25 mouse cellular contexts compared by ENCODE assay signal in the genomic region with DNA sequence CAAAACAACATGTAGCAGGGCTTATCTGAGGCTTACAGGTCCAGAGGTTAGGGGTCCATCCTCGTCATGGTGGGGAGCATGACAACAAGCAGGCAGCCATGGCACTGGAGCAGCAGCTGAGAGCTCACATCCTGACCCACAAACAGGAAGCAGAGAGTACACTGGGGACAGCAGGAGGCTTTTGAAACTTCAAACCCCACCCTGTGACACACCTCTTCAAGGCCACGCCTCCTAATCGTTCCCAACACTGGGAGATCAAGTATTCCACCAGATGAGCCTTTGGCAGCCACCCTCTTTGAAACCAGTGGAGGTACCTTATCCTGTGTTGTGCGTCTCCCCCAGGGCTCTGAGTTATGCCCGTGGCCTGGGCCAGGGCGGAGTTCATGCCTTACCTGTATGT. TPM values are rescaled to one million over a fixed set of nuclear protein-coding genes. Genes with fewer than 3 reads are reported as not detected.
"Had no signal": no experiment of that assay in that cellular context is flagged by ENCODE, and none has a peak within 500 bp of the region (broad histone marks: within the 10 kb centered on the region; RNA-seq: fewer than 3 reads in every experiment).

No protein-coding gene starts in this region.

- H3K9me3 ChIP-seq: heart, embryonic 10.5 days; heart, embryonic 12.5 days; hindbrain, embryonic 13.5 days; hindbrain, embryonic 15.5 days; kidney, embryonic 15.5 days; limb, embryonic 13.5 days; limb, embryonic 15.5 days; liver, embryonic 12.5 days had no signal

- H3K9ac ChIP-seq: heart, embryonic 12.5 days; hindbrain, embryonic 13.5 days; hindbrain, embryonic 15.5 days; kidney, embryonic 15.5 days; limb, embryonic 13.5 days; limb, embryonic 15.5 days; liver, embryonic 12.5 days; liver, embryonic 14.5 days had no signal

- H3K4me1 ChIP-seq: hindbrain, embryonic 13.5 days; hindbrain, embryonic 15.5 days; kidney, embryonic 15.5 days; limb, embryonic 13.5 days; liver, embryonic 12.5 days had no signal

- H3K4me3 ChIP-seq: heart, embryonic 10.5 days; heart, embryonic 12.5 days; hindbrain, embryonic 13.5 days; hindbrain, embryonic 15.5 days; kidney, embryonic 15.5 days; limb, embryonic 13.5 days; limb, embryonic 15.5 days; liver, embryonic 12.5 days had no signal

- H3K27ac ChIP-seq: heart, embryonic 10.5 days; hindbrain, embryonic 13.5 days; hindbrain, embryonic 15.5 days; hindbrain, postnatal 0 days; kidney, embryonic 15.5 days; kidney, postnatal 0 days; limb, embryonic 13.5 days; limb, embryonic 15.5 days; liver, embryonic 12.5 days; liver, embryonic 14.5 days had no signal

- H3K36me3 ChIP-seq: heart, embryonic 10.5 days; heart, embryonic 12.5 days; hindbrain, embryonic 13.5 days; hindbrain, embryonic 15.5 days; kidney, embryonic 15.5 days; limb, embryonic 13.5 days; limb, embryonic 15.5 days; liver, embryonic 12.5 days had no signal

- DNase-seq: gastrocnemius, postnatal 14 days; gastrocnemius, postnatal 36 days; heart, adult 18-20 months; heart, postnatal 10 days; kidney, adult 11 months; kidney, adult 2 months; kidney, adult 9 months; kidney, postnatal 14 days; kidney, postnatal 36 days; layer of hippocampus, adult 9-11 months; layer of hippocampus, postnatal 36 days; left cerebral cortex, postnatal 4 days had no signal

RNA-seq across cellular contexts. Expression of a gene that starts 38.5 kb away (rescaled TPM):
- total RNA-seq: hematopoietic stem cell, adult 5-6 weeks; liver, adult 2 months had no signal
